Mouse (Mus musculus): ENCODE data around the gene Lhx8.

Lhx8 gene

DNA sequence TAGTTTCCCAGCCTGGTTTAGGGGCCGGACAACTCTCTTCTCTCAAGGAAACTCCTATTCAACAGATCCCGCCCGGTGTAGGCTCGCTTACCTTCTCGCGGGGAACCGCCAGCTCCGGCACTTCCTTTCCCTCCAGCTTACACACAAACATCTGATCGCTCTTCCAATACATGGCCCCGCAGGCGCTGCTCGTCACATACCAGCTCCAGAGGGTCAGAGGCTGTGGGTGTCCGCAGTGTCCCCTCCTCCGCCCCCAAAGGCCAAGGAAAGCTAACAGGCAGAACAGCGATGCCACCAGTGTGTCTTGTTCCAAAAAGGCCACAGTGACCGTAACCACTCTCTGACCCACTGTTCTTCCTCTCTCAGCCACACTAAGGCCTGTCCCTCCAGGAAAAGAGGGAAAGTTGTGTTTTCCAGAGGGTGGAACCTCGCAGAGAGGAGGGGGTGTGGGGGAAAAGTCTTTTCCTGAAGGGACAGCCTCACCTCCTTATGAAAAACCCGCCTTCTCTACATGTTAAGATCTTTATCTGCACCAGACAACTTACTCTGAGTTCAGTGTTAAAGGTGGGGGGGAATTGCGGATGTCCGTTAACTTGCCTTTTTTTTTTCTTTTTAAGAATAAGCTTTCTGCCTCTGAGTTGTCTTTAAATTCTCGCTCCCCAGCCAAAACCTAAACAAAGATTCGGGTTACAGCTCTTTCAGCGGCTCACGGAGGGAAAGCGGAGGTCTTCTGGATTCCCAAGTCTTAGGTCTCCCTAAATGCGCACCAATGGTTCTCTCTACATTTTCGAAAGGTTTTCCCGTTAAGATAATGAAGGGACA is at the start of gene Lhx8:
Gene Lhx8, minus strand, starts transcription at position 479 of the 822 bp plus-strand sequence.
- in situ Hi-C loops (cut with MboI, MseI), result no loop called here

DNA sequence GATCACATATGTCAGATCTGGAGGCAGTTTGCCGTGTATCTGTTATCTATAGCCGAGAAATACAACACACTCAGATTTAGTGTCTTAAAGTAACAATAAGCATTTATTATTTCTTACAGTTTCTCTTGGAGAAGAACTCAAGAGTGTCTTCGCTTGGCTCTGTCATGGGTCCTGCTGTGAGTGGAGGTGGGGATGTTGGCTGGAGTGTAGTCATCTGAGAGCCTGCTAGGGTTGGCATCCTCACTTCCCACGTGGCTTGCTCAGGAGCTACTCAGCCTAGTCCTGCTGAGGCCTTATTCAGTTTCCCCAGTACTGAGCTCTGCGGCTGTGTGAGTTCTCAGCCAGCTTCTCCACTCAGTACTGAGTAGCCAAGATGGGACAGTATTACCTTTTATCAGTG is 43.1 kb upstream of the Lhx8 start:
- in situ Hi-C loops (cut with MboI, MseI), result no loop called here

DNA sequence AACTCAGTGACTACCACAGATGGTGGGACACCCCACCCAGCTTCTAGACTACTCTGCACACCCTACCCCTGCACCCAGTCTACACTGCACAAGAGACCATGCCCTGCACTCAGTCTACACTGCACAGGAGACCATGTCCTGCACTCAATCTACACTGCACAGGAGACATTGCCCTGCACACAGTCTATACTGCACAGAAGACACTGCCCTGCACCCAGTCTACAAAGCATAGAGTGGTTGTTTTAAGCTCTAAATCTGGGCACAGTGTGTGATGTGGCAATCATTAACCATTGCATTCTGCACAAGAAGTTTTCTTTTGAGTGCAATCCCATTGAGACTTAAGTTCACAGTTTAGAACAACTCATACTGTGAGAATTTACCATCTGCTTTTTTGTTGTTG is 42.2 kb upstream of the Lhx8 start:
- in situ Hi-C loops (cut with MboI, MseI), result no loop called here

DNA sequence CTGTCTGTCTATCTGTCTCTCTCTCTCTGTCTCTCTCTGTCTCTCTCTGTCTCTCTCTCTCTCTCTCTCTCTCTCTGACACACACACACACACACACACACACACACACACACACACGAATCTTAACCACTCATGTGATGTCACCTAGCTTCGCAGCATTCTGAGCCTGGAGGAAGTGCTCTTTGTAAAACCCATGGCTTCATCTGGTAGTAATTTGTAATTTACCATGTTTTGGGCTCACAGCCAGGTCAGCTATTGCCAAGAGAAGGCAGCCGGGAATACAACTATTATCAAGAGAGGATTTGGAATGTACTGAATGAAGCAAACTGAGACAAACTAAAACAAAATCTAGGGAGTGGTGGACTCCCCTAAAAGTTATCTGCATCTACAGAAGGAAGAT is 36.9 kb upstream of the Lhx8 start:
- in situ Hi-C loops (cut with MboI, MseI), result loop anchor here (10.0 kb wide), 1 partner anchor 733 kb away; no protein-coding TSS in a partner anchor

DNA sequence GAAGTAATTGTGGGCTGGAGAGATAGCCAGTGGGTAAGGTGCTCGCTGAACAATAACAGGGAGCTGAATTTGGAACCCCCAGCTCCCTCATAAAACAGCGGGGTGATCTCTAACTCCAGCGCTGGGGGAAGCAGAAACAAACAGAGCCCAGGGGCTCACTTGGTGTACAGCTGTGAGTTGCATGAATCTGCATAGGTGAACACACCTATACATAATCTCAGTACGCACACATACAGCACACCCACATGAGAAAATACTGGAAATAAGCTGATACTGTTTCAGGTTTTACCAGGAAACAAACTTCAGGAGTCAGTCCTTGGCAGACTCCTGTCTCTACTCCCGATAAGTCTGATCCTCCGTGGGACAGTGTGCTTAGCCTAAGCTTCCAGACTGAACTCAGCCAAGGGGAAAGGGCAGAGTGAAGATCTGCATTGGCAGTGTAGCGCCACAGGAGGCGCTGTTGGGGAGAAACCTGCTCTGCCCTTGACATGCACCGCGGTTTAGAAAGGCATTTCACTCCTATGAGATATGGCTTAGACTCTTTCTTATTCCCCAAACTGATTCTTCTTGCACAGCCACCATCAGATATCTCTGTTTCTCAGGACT is 34.2 kb upstream of the Lhx8 start:
- in situ Hi-C loops (cut with MboI, MseI), result loop anchor here (10.0 kb wide), 1 partner anchor 730 kb away; no protein-coding TSS in a partner anchor

DNA sequence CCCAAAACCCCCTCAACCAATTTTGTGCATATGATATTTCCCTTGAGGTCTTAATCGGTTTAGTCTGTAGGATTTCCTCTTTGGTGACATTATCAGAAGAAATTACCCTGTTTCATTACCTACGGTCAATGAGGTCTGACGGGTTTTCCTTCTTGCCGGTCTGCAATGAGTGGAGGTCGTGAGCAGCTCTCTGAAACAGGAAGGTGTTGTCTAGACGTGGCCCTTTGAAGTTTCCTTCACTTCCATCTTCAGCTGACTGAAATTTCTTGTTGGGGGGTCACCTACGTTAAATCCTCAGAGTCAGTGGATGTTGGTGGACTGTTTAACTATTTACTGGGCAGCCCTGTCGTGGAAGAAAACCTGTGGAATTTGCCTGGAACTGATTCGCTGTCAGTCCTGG is 33.0 kb upstream of the Lhx8 start:
- in situ Hi-C loops (cut with MboI, MseI), result loop anchor here (10.0 kb wide), 1 partner anchor 729 kb away; no protein-coding TSS in a partner anchor

DNA sequence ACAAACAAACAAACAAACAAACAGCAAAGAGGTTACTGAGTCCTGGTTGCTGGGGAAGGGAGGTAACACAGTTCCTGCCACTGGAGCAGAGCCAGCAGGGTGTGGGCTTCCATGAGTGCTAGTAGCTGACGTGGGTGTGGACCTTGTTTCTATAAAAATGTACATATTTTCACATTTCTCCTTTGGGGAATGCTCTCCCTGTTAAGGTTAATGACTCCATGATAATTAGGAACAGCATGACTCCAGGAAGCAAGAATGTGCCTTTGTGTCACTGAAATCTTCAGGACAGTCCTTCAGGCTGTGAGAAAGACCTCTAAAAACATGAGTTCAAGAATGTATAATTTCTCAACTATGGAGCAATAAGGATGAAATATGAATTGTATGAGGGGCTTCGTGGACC is 28.8 kb upstream of the Lhx8 start:
- in situ Hi-C loops (cut with MboI, MseI), result no loop called here

DNA sequence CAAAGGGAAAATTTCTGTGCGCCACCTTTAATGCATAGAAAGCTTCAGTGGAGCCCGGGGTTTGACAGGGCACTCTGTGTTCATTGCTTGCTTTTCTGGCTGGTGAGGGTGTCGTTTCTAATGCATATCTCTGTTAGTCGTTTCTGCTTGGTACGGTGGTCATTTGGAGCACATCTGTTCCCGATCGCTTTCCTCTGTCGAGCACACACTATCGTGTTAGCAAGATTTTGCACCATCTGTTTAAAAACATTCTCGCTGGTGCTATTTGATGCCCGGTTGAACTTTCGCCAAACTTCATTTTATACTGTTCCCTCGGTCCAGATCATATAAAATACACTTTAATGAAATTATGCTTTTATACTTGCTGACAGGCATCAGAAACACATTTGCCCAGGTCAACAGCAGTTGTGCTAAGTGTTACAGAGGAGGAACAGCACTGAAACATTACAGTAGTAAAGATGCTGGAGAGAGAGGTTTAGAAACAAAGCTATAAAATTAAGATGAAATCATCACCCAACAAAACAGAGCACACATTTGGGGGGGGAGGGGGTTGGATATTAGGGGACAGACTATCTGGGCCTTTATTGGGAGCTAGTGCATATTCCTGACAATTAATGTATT is 9.9 kb upstream of the Lhx8 start:
- in situ Hi-C loops (cut with MboI, MseI), result no loop called here

DNA sequence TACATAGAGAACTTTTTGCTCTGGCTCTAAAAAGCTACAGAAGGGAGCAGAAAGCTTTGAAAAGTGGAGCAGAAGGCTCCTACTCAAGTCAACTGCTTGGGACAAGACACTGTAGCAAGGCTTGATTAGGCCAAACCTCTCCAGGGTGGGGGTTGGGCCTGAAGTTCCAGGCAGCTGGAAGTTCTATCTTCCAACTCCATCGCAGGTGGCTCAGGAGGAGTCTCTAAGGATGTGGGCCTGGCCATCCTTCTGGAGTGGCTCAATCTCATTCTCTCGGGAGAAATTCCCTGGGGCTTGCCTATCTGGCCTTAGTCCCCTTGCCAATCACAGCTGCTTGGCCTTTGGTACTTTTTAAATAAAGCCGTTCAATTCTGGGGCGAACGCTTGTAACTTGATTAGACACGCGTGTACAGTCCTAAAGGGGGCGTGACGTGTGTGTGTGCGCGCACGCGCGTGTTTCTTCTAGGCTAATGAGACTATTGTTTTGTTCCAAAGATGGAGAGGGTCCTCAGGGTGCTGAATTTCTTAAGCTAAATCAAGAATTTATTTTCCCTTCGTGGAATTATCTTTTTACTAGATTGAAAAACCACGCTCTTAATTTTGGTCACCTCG is 9.3 kb upstream of the Lhx8 start:
- in situ Hi-C loops (cut with MboI, MseI), result no loop called here

DNA sequence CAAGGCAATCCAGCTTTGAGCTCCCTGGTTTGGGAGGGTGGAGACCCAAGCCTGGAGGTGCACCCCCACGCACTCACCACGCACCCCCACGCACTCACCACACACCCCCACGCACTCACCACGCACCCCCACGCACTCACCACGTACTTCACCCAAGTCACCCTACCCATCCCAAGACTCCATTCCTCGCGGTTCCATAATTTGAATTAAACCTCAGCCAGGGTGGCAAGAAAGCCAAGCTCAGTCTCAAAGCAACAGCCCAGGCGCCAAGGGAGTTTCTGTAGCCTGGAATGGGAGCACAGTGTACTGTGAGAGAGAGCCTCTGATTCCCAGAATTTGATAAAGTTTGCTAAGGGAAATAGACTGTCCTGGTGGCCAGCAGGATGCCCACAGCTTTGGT is 4.3 kb upstream of the Lhx8 start:
- in situ Hi-C loops (cut with MboI, MseI), result no loop called here

DNA sequence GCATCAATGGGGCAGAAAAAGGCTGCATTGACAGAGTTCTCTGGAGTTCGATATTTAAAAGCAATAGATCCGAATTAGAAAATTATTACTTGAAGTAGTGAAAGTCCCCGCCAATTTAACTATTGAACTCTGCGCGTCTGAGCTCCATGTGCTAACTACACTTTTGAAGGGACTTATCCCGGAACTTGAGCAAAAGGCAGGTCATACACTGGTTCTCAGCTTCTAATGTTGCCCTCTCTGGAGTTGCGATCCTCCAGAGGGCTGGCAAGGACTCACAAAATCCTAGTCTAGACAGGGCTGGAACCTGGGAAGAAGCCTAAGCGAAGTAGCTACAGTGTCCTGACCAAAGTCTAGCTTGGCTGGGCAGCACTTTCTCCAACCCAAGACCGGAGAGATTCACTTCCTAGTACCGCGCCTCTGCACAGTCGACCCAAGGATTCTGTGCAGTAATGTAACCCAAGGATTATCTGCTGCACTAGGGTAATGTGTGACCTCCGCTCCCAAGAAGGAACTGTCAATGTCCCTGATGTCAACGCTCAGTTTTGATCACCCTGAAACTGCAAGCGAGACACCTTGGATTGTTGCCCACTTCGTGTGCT is 3.0 kb upstream of the Lhx8 start:
- in situ Hi-C loops (cut with MboI, MseI), result no loop called here

DNA sequence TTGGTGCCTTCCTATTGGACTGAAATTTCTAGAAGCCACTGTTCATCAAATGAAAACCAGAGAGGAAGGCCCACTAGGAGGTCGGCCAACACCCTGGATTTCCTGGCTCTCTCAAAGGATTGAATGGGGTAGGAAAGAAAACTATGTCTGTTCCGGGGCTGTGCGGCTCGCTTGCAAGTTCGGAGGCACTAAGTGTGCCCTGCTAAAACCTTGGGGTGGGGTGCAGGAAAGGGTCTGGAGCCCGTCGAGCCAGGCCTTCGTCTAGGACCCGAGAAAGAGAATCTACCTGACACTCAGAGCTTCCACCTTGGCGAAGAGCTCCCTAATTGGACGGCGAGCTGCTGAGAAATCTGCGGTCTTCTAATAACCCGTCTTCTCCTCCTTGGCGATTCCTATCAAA is 2.5 kb upstream of the Lhx8 start:
- in situ Hi-C loops (cut with MboI, MseI), result no loop called here

DNA sequence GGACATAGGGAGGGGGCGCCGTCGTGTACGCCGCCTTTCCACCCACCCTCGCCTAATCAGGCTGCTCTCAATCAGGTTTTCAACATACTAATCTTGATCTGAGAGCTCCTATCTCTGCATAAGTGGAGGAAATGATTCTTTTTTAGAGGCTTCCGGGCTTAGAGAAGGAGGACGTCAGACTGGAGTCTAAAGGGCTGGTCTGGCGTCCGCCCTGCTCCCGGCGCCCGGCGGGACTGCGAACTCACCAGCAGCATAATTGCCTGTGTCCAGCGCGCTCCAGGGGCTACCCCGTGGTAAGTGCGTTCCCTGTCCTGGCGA is 1.7 kb upstream of the Lhx8 start:
- in situ Hi-C loops (cut with MboI, MseI), result no loop called here

DNA sequence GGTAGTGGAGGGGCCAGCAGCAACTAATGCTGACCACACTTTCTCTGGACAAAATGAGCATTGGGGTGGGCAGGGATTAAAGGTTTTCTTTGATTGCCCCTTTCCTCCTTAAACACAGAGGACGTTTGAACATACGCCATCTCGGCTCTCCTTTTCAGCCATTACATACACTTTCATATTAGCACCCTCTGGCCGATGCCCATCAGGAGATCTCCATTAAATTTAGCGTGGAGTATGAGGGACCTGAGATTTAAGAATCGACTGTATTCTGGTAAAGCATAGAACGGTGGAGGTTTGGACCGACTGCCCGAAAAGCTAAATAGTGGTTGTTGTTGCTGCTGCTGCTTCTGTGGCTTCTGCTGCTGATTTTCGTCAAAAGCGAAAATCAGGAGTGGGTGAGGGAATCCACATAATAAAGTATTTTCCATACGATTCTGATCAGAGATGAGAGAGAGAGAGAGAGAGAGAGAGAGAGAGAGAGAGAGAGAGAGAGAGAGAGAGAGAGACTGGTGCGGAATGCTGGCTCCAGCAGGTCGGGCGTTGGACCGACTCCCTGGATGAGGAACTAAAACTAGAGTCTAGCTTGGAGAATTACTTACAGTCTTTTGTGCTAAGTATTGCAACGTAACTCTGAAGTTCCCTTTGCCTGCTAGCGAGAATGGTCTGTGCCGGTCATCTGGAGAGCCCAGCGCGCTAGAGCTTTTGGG is 1.2 kb upstream of the Lhx8 start:
- in situ Hi-C loops (cut with MboI, MseI), result no loop called here

DNA sequence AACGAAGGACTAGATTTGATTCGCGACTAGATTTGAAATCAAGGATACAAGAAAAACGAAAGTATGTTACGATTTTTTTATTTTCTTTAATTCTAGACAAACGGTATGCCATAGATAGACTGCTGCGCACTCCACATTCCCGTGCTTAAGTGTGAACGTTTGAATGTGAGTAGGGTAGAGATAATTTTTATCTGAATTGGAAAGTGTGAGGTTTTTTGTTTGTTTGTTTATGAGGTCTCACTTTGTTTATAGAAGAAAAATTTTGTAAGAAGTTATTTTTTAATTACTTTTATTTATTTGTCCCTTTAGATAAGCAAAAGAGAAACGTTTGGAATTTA is 513 bp upstream of the Lhx8 start:
- in situ Hi-C loops (cut with MboI, MseI), result no loop called here

DNA sequence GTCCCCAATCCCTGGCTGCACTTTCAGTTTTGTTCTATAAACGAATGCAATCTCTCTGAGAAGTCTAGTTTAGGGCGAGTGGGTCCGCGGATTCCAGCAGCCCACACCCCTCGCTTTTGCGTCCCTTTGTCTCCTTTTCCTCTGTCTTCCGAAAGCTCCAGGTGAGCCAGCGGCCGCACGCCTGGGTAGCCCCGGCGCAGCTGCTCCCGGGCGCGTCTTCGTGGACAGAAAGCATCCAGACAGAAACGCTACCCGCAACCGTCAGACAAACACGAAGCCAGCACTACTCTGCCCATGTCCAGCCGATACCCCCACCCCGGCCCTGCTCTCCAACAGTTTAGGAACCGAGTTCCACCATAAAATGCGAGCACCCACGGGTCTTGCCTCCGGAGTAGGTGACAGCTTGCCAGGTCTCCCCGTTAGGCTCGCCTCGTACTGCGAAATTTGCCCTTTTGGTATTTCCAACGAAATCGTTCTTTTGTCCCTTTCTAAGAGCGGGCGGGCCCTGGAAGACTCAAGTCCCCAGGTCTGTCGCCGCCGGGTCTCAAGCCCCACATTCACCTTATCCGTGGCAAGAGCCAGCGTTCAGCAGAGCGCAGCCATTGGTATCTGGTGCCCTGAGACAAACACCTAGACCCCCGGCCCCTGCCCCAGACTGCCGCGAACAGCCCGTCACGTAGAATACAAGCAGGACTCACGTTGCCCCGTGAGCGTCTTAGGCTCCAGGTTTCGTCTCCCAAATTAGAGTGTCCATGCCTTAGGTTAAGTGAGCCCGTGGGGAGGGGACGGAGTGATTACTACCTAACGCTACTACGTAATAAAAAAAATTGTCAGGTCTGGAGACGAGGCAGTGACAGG is 907 bp downstream of the Lhx8 start:
- in situ Hi-C loops (cut with MboI, MseI), result no loop called here

DNA sequence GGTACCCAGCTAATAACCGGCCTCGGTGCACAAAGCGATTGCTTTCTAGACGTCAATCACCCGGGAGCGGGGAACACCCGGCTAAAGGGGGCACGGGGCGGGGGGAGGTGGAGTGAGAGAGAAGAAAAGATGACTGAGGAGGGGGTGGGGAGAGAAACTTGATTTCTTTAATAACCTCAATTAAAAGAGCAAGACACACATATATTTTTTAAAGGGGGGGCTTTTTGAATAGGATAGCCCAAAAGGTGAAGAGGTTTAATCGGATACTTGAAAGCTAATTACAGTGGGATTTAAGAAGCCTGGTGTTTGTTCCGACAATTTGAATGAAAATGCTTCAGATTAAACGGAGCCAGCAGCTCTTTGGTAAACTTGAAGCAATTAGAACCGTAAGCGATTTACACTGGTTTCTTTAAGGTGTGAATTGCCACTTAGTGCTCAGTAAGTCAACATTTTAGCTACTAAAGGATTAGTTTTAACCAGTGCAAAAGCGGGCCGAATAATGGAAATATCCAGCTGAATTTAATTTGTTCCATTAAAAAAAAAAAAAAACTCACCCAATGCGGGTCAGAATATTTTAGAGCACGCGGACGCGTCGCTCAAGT is 1.6 kb downstream of the Lhx8 start:
- in situ Hi-C loops (cut with MboI, MseI), result no loop called here

DNA sequence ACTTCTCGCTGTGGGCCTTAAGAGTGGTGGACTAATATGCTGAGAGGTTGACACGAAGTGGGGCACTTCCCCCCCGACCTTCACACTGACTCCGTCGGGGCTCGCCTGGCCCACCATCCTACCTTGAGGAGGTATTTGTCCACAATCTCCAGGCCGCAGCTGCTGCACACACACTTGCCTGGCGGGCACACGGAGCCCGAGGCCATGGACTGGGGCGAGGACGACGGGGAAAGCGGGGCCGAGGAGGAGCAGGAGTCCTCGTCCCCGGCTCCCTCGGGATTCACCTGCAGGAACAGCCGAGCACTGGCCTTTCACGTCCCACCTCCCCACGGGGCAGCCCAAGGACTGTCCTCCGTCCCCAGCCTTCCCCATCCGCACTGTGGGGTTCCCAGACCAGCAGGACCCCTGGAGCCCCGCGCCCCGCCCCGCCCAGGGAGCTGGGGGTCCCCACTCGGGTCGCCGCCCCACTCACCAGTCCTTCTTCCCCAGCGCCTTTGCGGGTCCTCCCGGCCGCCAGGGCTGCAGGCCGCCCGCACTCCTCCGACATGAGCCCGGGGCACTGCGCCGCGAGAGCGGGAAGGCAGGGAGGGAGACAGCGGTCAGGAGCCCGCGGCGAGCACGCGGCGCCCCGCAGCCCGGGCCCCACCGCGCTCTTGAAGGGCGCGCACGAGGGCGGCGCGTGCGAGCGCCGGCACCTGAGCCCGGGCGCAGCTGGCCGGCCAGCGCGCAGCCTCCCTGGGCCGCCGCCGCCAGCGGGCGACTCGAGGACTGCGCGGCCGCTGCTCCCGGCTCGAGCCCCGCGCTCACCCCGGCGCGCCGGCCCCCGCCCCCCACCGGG is 2.4 kb downstream of the Lhx8 start:
- in situ Hi-C loops (cut with MboI, MseI), result no loop called here

DNA sequence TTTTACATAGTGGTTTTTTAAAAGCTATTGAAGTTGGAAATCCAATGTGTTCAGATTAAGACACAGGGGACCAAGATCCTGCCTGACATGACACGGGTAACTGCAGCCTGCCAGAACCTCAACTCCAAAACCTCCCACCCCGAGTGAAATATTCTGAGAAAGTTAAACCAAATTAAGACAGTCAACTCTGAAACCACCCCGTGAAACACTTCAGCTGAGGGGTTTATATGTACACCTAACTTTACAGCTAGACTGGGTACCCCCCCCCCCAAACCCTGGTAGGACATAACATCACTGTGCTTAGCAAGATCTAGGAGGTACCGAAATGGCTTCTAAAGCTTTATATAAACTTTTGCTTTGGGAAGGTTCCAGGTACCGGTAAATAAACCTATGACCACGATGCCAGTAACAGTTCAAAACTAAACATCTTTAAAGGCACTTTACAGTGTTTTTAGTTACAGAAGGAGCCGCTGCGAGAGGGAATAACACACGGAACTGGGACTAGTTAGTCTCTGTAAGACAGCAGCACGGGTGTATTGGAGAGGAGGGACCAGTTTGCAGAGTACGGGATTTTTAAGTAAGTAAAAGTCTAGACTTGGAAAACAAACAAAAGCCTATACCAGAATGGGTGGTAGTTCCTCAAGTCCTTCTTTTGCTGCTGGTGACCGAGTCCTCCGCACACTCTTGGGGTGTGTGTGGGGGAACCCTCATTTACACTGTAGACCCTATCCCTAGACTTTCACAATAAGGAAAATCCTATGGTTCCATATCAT is 3.2 kb downstream of the Lhx8 start:
- in situ Hi-C loops (cut with MboI, MseI), result no loop called here

Data from regulatory T cell (primary cell).